Mouse (Mus musculus) myocyte (in vitro differentiated cells): ENCODE measurements around the gene Tbl1x. TPM values are rescaled to one million over a fixed set of nuclear protein-coding genes. Genes with fewer than 3 reads are reported as not detected.
A peak's percentile ranks its signal among the peaks of the same experiment; 100 is the strongest.

Source experiments
- H3K27me3 ChIP-seq: one replicate; pipeline ENCODE4 v1.6.1; 2011; ENCODE audit not compliant: control insufficient read depth, insufficient read depth, insufficient read length
- H3K36me3 ChIP-seq: one replicate; pipeline ENCODE4 v1.6.1; 2011; ENCODE audit not compliant: control insufficient read depth, insufficient read depth
- H3K4me2 ChIP-seq: one replicate; pipeline ENCODE4 v1.6.1; 2011; ENCODE audit warnings: low read depth, control low read depth
- H3K4me3 ChIP-seq: one replicate; pipeline ENCODE4 v1.5.1; 2011; ENCODE audit warnings: mild to moderate bottlenecking, control low read depth, moderate library complexity
- H3K79me2 ChIP-seq: one replicate; pipeline ENCODE4 v1.6.1; 2011; ENCODE audit not compliant: control insufficient read depth, insufficient read depth
- H3ac ChIP-seq: one replicate; pipeline ENCODE4 v1.6.1; 2011; ENCODE audit not compliant: control insufficient read depth, insufficient read length
- CEBPB ChIP-seq: IDR thresholded peaks from 2 replicates; pipeline ENCODE4 v1.6.1; 2011; ENCODE audit warnings: mild to moderate bottlenecking, moderate library complexity; ENCODE audit not compliant: poor library complexity, insufficient read depth, severe bottlenecking
- E2F4 ChIP-seq: IDR thresholded peaks from one replicate; pipeline ENCODE4 v1.6.1; 2011; ENCODE audit warnings: mild to moderate bottlenecking, control low read depth, moderate library complexity; ENCODE audit not compliant: insufficient read depth
- MAX ChIP-seq: IDR thresholded peaks from one replicate; pipeline ENCODE4 v1.6.1; 2011; ENCODE audit warnings: low read depth, mild to moderate bottlenecking, control low read depth
- MYOD1 ChIP-seq, 3 experiments: IDR thresholded peaks; one replicate each; pipeline ENCODE4 v1.6.1; 2011; ENCODE audit warnings: control low read depth in 2 of 3, low read depth in 2 of 3, mild to moderate bottlenecking in 2 of 3, moderate library complexity in 1 of 3; ENCODE audit not compliant: insufficient read length in 2 of 3, control insufficient read depth in 1 of 3
- MYOG ChIP-seq, 3 experiments: IDR thresholded peaks; one replicate each; pipeline ENCODE4 v1.6.1; 2011; ENCODE audit warnings: control low read depth in 2 of 3, low read depth in 2 of 3, mild to moderate bottlenecking in 2 of 3; ENCODE audit not compliant: insufficient read length in 2 of 3, control insufficient read depth in 1 of 3, insufficient read depth in 1 of 3
- POLR2A ChIP-seq: IDR thresholded peaks from one replicate; pipeline ENCODE4 v1.6.1; 2011; ENCODE audit warnings: low read depth, mild to moderate bottlenecking, control low read depth, moderate library complexity; ENCODE audit not compliant: insufficient read length
- POLR2AphosphoS2 ChIP-seq: IDR thresholded peaks from one replicate; pipeline ENCODE4 v1.6.1; 2011; ENCODE audit warnings: low read depth, control low read depth; ENCODE audit not compliant: insufficient read length
- REST ChIP-seq: IDR thresholded peaks from one replicate; pipeline ENCODE4 v1.6.1; 2011; ENCODE audit warnings: mild to moderate bottlenecking, control low read depth, moderate library complexity; ENCODE audit not compliant: insufficient read depth, insufficient read length
- SRF ChIP-seq: IDR thresholded peaks from one replicate; pipeline ENCODE4 v1.6.1; 2011; ENCODE audit warnings: low read depth; ENCODE audit not compliant: control insufficient read depth, insufficient read length
- TCF12 ChIP-seq: IDR thresholded peaks from one replicate; pipeline ENCODE4 v1.6.1; 2011; ENCODE audit warnings: mild to moderate bottlenecking, control low read depth; ENCODE audit not compliant: poor library complexity, insufficient read depth, severe bottlenecking
- TCF3 ChIP-seq: IDR thresholded peaks from one replicate; pipeline ENCODE4 v1.6.1; 2011; ENCODE audit warnings: low read depth, control low read depth; ENCODE audit not compliant: insufficient read length
- USF1 ChIP-seq: IDR thresholded peaks from one replicate; pipeline ENCODE4 v1.6.1; 2011; ENCODE audit warnings: low read depth, mild to moderate bottlenecking, control low read depth, moderate library complexity
- polyA plus RNA-seq: library from polyadenylated mRNA; unstranded; fragments of >200 nt; fragmentation: generic; extraction: Trizol; gene quantifications from one replicate; pipeline ENCODE4 v1.2.1, GENCODE M21; 2012; ENCODE audit warnings: missing spikeins

Gene Tbl1x
- polyA plus RNA-seq, 1 experiment = 31.6 TPM

- no peak overlapping the region for H3K4me3 ChIP-seq
- H3ac ChIP-seq = no peak overlapping the region
- TF ChIP-seq CEBPB (peak; percentile 94), POLR2A (no peak)
- no peak overlapping the region for H3K4me2 ChIP-seq
- no peaks in the 10 kb centered on the region for H3K36me3 ChIP-seq
- no peaks in the 10 kb centered on the region for H3K27me3 ChIP-seq
- no peaks in the 10 kb centered on the region for H3K79me2 ChIP-seq
These were observed 33.3 kb upstream of the Tbl1x start for GRCm38 (mm10) chrX:77477526-77477925.

DNA sequence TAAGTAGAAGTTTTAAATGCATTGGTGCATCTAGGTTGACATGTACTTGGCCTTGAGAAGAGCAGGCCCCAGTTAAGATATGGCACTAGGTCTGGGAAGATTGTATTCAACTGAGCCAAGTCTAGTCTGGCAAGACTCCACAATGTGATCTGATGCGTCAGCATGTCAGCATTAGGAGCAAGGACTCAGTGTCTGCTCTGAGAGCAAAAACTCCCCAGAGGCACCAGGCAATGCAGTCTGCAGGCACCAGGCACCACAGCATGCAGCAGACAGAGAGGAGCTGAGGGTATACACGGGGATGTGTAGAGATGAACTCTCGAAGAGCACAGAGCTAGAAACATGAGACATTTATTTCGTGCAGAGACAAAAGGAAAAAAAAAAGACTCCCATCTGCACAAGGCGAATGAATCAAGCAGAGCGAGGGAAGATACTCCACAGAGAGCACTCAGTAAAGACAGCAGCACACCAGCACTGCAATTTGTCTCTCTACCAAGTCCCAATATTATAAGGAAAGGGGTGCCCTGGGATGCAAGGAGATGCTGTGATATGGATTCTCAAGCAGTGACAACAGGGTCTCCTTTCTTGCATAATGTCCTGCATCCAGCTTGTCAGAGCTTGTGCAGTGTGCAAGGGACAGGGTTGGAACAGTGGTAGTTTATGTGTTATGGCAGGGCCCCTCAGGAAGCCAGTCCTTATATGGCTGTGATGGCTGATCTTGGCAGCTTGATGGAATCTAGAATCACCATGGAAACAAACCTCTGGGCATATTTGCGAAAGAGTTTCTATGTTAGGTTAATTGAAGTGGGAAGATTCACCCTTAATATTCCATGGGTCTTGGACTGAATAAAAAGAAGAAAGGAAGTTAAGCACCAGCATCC is 22.7 kb upstream of the Tbl1x start:
- no peak for TF ChIP-seq MYOG (IDR thresholded peaks at IDR 0.05; ENCODE audit: control insufficient read depth in 1 of 3, insufficient read depth in 1 of 3, insufficient read length in 2 of 3, low read depth in 2 of 3)
- no peak for TF ChIP-seq TCF12
- TF ChIP-seq CEBPB = no peak
- no peak for TF ChIP-seq POLR2AphosphoS2
- no peak for TF ChIP-seq SRF
- TF ChIP-seq REST = no peak
- TF ChIP-seq USF1 = no peak
- no peak for TF ChIP-seq MYOD1 (IDR thresholded peaks at IDR 0.05; ENCODE audit: control insufficient read depth in 1 of 3, insufficient read length in 2 of 3, low read depth in 2 of 3)
- TF ChIP-seq POLR2A = no peak
- no peak for TF ChIP-seq TCF3
- TF ChIP-seq MAX = no peak
- no peak for TF ChIP-seq E2F4
- Histone ChIP-seq H3K79me2 (no peaks in the 10 kb centered on the region), H3K4me2 (peak overlapping the region; percentile 18), H3K27me3 (no peaks in the 10 kb centered on the region), H3K36me3 (no peaks in the 10 kb centered on the region), H3K4me3 (no peak overlapping the region), H3ac (no peak overlapping the region)

- H3K4me2 ChIP-seq = peak overlapping the region; percentile 27
- H3K4me3 ChIP-seq = no peak overlapping the region
- no peaks in the 10 kb centered on the region for H3K36me3 ChIP-seq
- H3K27me3 ChIP-seq = no peaks in the 10 kb centered on the region
- TF ChIP-seq REST (no peak), TCF12 (no peak), TCF3 (no peak), USF1 (no peak), MYOG (IDR thresholded peaks at IDR 0.05; ENCODE audit: control insufficient read depth in 1 of 3, insufficient read depth in 1 of 3, insufficient read length in 2 of 3, low read depth in 2 of 3) (no peak), MAX (no peak)
- no peaks in the 10 kb centered on the region for H3K79me2 ChIP-seq
- no peak overlapping the region for H3ac ChIP-seq
These were observed 20.7 kb upstream of the Tbl1x start for GRCm38 (mm10) chrX:77490127-77490526.

- H3K4me3 ChIP-seq = peak overlapping the region; percentile 61
- TF ChIP-seq MYOD1 (IDR thresholded peaks at IDR 0.05; ENCODE audit: control insufficient read depth in 1 of 3, insufficient read length in 2 of 3, low read depth in 2 of 3) (peak in 1 of 3 experiments; percentile 42), TCF12 (peak; percentile 13), E2F4 (no peak), REST (no peak), POLR2AphosphoS2 (no peak), MYOG (IDR thresholded peaks at IDR 0.05; ENCODE audit: control insufficient read depth in 1 of 3, insufficient read depth in 1 of 3, insufficient read length in 2 of 3, low read depth in 2 of 3) (peak in 1 of 3 experiments; percentile 39), MAX (peak; percentile 95), USF1 (peak; percentile 18), SRF (no peak), POLR2A (peak; percentile 18), TCF3 (no peak), CEBPB (peak; percentile 81)
- H3K4me2 ChIP-seq = peak overlapping the region; percentile 72
- peaks cover 30% of the 10 kb centered on the region for H3K79me2 ChIP-seq
- H3ac ChIP-seq = no peak overlapping the region
- H3K36me3 ChIP-seq = no peaks in the 10 kb centered on the region
- no peaks in the 10 kb centered on the region for H3K27me3 ChIP-seq
These were observed 1.7 kb upstream of the Tbl1x start for GRCm38 (mm10) chrX:77509149-77509548.

DNA sequence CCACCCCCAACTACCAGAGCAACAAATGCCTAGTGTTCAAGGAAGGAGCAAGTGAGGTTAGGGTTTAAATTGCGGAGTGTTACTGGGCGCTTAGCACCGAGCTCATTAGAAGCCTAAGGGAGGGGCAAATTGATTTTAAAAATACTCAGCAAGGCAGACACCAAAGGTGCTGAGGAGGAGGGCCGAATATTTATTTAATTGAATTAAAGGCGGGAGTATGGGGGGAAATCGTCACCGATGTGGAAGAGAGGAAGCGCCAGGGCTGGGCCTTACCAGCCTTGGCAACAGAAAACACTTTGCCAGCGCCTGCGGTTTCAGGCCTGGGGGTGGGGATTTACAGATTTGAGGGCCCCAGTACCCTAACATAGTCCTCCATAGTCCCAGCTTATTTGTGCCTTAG is 1.0 kb upstream of the Tbl1x start:
- Histone ChIP-seq H3K4me3 (peak overlapping the region; percentile 61), H3K79me2 (peaks cover 36% of the 10 kb centered on the region), H3ac (no peak overlapping the region), H3K36me3 (no peaks in the 10 kb centered on the region), H3K27me3 (no peaks in the 10 kb centered on the region), H3K4me2 (peak overlapping the region; percentile 72)
- TF ChIP-seq POLR2A (no peak), MYOG (IDR thresholded peaks at IDR 0.05; ENCODE audit: control insufficient read depth in 1 of 3, insufficient read depth in 1 of 3, insufficient read length in 2 of 3, low read depth in 2 of 3) (no peak), E2F4 (no peak), CEBPB (no peak)
